Mouse (Mus musculus) testis, postnatal 14 days (tissue): Measurements from ENCODE around the gene Mrps25.

ENCODE experiments used
- DNase-seq: peaks from one replicate; pipeline ENCODE4 v3.0.0; 2021; ENCODE audit warnings: low spot score

Gene Mrps25

DNA sequence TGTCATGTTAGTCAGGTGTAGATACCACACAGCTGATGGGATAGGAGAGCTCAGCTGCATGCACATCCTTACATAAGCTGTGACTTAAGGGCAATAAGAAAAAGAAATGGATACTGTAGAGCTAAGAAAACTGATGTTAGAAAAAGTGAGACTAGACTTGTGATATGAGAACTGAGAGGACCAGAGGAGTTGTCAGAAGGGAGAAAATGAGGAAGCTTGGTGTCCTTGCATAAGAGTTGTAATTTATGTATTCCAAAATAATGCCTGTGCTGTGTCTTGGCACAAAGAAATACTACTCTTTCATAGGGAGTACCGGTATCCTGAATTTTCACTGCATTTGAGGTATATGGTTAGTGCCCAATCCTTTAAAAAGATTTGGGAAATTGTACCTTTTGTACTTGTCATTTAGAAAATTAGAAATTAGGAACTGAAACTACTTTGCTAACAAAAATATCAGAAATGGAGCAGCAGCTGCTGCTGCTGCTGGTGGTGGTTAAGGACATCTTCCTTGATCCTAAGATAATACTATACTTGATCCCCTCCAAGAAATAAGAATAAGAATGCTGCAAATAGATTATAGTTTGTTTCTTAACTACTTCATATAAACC is 56.9 kb downstream of the Mrps25 start:
- DNase-seq, result no peak

DNA sequence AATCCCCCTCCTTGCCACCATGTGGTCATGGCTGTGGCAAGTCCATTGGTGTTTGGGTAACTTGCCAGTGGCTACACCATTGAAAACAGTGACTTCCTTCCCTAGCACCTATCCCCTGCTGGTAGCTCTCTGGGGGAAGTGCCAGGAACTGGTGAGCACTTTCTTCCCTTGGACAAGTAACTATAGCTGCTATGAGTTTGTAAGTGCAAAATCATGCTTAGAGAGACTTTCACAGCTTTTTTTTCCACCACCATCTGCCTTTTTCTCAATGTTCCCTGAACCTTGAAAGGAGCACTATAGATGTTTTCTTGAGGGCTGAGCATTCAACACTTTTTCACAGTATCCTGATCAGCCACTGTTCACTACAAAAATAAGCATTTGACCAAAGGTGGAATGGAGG is 59.3 kb downstream of the Mrps25 start:
- no peak for DNase-seq
